Mouse (Mus musculus): ENCODE results near the gene Nt5c3b.

GRCm38 (mm10) chr11:100408835-100409462 is 32.7 kb downstream of the Nt5c3b start:
- TF ChIP-seq NRF1 (IDR thresholded peaks at IDR 0.05; ENCODE audit: low read depth, low read length) (no peak), POLR2AphosphoS2 (IDR thresholded peaks at IDR 0.05; ENCODE audit: low read depth, low read length) (no peak), CTCF (conservative IDR thresholded peaks at IDR 0.05 in 1 of 2, IDR thresholded peaks at IDR 0.05 in 1 of 2; ENCODE audit: low read depth in 2 of 2, low read length in 2 of 2) (no peak), HCFC1 (IDR thresholded peaks at IDR 0.05; ENCODE audit: low read depth, low read length) (no peak), SIN3A (IDR thresholded peaks at IDR 0.05; ENCODE audit: low read length) (no peak), NELFE (IDR thresholded peaks at IDR 0.05; ENCODE audit: low read depth, low read length) (no peak), TCF12 (IDR thresholded peaks at IDR 0.05; ENCODE audit: low read depth, low read length) (no peak), ETS1 (conservative IDR thresholded peaks at IDR 0.05; ENCODE audit: low read depth, low read length) (no peak), ZKSCAN1 (IDR thresholded peaks at IDR 0.05; ENCODE audit: borderline replicate concordance, low read depth, low read length) (no peak), EP300 (IDR thresholded peaks at IDR 0.05; ENCODE audit: low read length) (no peak)
